Mouse (Mus musculus) CH12.LX (cell line): ENCODE data around the gene Il1rl2. TPM values are rescaled to one million over a fixed set of nuclear protein-coding genes. Genes with fewer than 3 reads are reported as not detected.

Experiments
- DNase-seq: peaks from one replicate; pipeline ENCODE4 v3.0.0-alpha.2; 2013; ENCODE audit errors: extremely low read depth
- H3K27ac ChIP-seq: 2 replicates; pipeline ENCODE4 v1.5.1; 2012; ENCODE audit warnings: low read depth, mild to moderate bottlenecking, control low read depth, moderate library complexity; ENCODE audit not compliant: insufficient read depth
- H3K27me3 ChIP-seq: replicated peaks from 2 replicates; pipeline ENCODE3; 2012; ENCODE audit warnings: inconsistent platforms
- H3K36me3 ChIP-seq, 2 experiments: replicated peaks in 1 of 2; 2 replicates each; pipeline versions ENCODE3 to v1.6.1; 2012; ENCODE audit warnings: inconsistent platforms in 1 of 2, low read length in 1 of 2, mild to moderate bottlenecking in 1 of 2, mixed read lengths in 1 of 2, moderate library complexity in 1 of 2; ENCODE audit not compliant: control insufficient read depth in 1 of 2, insufficient read depth in 1 of 2
- H3K4me1 ChIP-seq, 2 experiments: 2 replicates each; pipeline ENCODE4 v1.6.1; 2012; ENCODE audit warnings: inconsistent platforms in 1 of 2, moderate library complexity in 1 of 2; ENCODE audit not compliant: insufficient read depth in 2 of 2, control insufficient read depth in 1 of 2
- H3K4me2 ChIP-seq: 2 replicates; pipeline ENCODE4 v1.6.1; 2012; ENCODE audit warnings: low read depth, mild to moderate bottlenecking, control low read depth; ENCODE audit not compliant: poor library complexity, insufficient read depth, severe bottlenecking
- H3K4me3 ChIP-seq, 3 experiments: fragments of 150-350 bp in 1 of 3; sonication (generic) in 1 of 3; replicated peaks in 1 of 3; 2 replicates each; pipeline versions ENCODE3 to v1.5.1; 2011 to 2012; ENCODE audit warnings: low read depth in 2 of 3, low read length in 2 of 3, mild to moderate bottlenecking in 2 of 3, moderate library complexity in 2 of 3, control low read depth in 1 of 3, improper control_type of control experiment in 1 of 3, inconsistent platforms in 1 of 3, mixed read lengths in 1 of 3; ENCODE audit not compliant: poor library complexity in 1 of 3
- H3K79me2 ChIP-seq: replicated peaks from 2 replicates; pipeline ENCODE4 v1.6.1; 2012; ENCODE audit warnings: mild to moderate bottlenecking, moderate library complexity; ENCODE audit not compliant: control insufficient read depth, poor library complexity, insufficient read depth, severe bottlenecking; ENCODE audit errors: extremely low read depth
- H3K9ac ChIP-seq: 2 replicates; pipeline ENCODE4 v1.6.1; 2012; ENCODE audit warnings: low read depth, mild to moderate bottlenecking, control low read depth, moderate library complexity; ENCODE audit not compliant: insufficient read depth
- H3K9me3 ChIP-seq: replicated peaks from 2 replicates; pipeline ENCODE3; 2012; ENCODE audit warnings: low read length, inconsistent platforms, mixed read lengths
- CHD1 ChIP-seq: IDR thresholded peaks from 2 replicates; pipeline ENCODE4 v1.6.1; 2012; ENCODE audit warnings: low read depth, low read length, improper control_type of control experiment, inconsistent platforms
- CHD2 ChIP-seq: IDR thresholded peaks from 2 replicates; pipeline ENCODE4 v1.6.1; 2011; ENCODE audit warnings: low read length, improper control_type of control experiment
- E2F4 ChIP-seq: IDR thresholded peaks from 2 replicates; pipeline ENCODE4 v1.6.1; 2011; ENCODE audit warnings: low read depth, low read length, improper control_type of control experiment; ENCODE audit not compliant: insufficient replicate concordance
- GABPA ChIP-seq: IDR thresholded peaks from 2 replicates; pipeline ENCODE4 v1.6.1; 2012; ENCODE audit warnings: low read depth, low read length, improper control_type of control experiment, inconsistent platforms; ENCODE audit not compliant: insufficient replicate concordance
- MAX ChIP-seq: IDR thresholded peaks from 2 replicates; pipeline ENCODE4 v1.6.1; 2011; ENCODE audit warnings: low read length, improper control_type of control experiment
- MYC ChIP-seq: IDR thresholded peaks from 2 replicates; pipeline ENCODE4 v1.6.1; 2011; ENCODE audit warnings: low read depth, mild to moderate bottlenecking, improper control_type of control experiment, low read length
- POLR2AphosphoS2 ChIP-seq: IDR thresholded peaks from 2 replicates; pipeline ENCODE4 v1.6.1; 2011; ENCODE audit warnings: low read depth, low read length, improper control_type of control experiment
- RCOR1 ChIP-seq: conservative IDR thresholded peaks from 2 replicates; pipeline ENCODE4 v1.6.1; 2012; ENCODE audit warnings: low read depth, mild to moderate bottlenecking, inconsistent platforms, low read length, improper control_type of control experiment
- SMC3 ChIP-seq: IDR thresholded peaks from 2 replicates; pipeline ENCODE4 v1.6.1; 2011; ENCODE audit warnings: low read depth, low read length, improper control_type of control experiment
- UBTF ChIP-seq: IDR thresholded peaks from 2 replicates; pipeline ENCODE4 v1.6.1; 2012; ENCODE audit warnings: low read depth, mild to moderate bottlenecking, inconsistent platforms, low read length, improper control_type of control experiment, moderate library complexity
- ZKSCAN1 ChIP-seq: IDR thresholded peaks from 2 replicates; pipeline ENCODE4 v1.6.1; 2012; ENCODE audit warnings: low read depth, inconsistent platforms, low read length, improper control_type of control experiment, borderline replicate concordance
- dilution Hi-C: fragments of 300-500 bp; cut with MboI; formaldehyde crosslinking; loops from 2 replicates; pipeline ENCODE4 v1.14.3; 2020; ENCODE audit warnings: low sequenced_read_pairs; ENCODE audit not compliant: extremely low pct_unique_long_range_greater_than_20kb, extremely low pct_ligation_motif_present
- in situ Hi-C: fragments of 300-500 bp; cut with MboI; formaldehyde crosslinking; loops from 3 replicates; pipeline ENCODE4 v1.14.3; 2019; ENCODE audit warnings: low sequenced_read_pairs, low pct_ligation_motif_present, low pct_unique_long_range_greater_than_20kb, mixed read lengths
- polyA plus RNA-seq: library from polyadenylated mRNA; unstranded; fragments of >175 nt; gene quantifications from 2 replicates; pipeline ENCODE4 v1.2.1, GENCODE M21; 2012; ENCODE audit warnings: low read depth; ENCODE audit not compliant: insufficient read length
- total RNA-seq, 2 experiments: library from RNA; depleted of rRNA; stranded (reverse); fragments of 300-350 nt in 1 of 2; fragments of >200 nt in 1 of 2; gene quantifications; 2 replicates each; pipeline ENCODE4 v1.2.3; 2012 to 2014

Il1rl2 gene
- total and polyA plus RNA-seq, 3 experiments, result not detected

DNA sequence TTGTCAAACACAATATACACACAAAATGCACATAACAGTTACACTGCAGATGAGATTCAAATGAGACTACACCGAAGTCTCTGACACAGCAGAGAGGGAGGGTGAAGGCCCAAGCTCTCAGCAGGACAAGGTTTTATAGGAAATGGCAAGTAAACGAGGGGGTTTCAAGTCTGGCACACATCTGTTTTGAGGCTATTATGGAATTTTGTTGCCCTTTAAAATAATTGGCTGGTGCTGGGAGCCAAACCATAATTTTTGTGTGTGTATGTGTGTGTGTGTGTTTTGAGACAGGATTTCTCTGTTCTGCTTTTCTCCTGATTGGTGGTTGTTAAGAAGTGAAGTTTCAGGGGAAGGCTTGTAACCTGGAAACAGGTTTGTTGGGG is 28.5 kb downstream of the Il1rl2 start:
- H3K9me3 ChIP-seq, result no peaks in the 10 kb centered on the region
- H3K27me3 ChIP-seq, result no peaks in the 10 kb centered on the region
- in situ Hi-C loops, result no loop called here
- no peak overlapping the region for H3K9ac ChIP-seq
- no peak for DNase-seq
- H3K4me1 ChIP-seq, result peaks cover 0 to 34% of the 10 kb centered on the region in 2 experiments; a peak in 2 of 4 replicates
- no peaks in the 10 kb centered on the region for H3K79me2 ChIP-seq
- no peak overlapping the region for H3K4me2 ChIP-seq
- no peak overlapping the region for H3K4me3 ChIP-seq
- TF ChIP-seq GABPA, result no peak
- no peak for TF ChIP-seq SMC3
- no peak for TF ChIP-seq RCOR1
- no peak for TF ChIP-seq MYC
- no peak for TF ChIP-seq CHD2
- no peak for TF ChIP-seq CHD1
- no peak for TF ChIP-seq MAX
- no peak for TF ChIP-seq POLR2AphosphoS2
- no peak for TF ChIP-seq ZKSCAN1
- no peak overlapping the region for H3K27ac ChIP-seq
- H3K36me3 ChIP-seq, result no peaks in the 10 kb centered on the region
- dilution Hi-C loops, result no loop called here

DNA sequence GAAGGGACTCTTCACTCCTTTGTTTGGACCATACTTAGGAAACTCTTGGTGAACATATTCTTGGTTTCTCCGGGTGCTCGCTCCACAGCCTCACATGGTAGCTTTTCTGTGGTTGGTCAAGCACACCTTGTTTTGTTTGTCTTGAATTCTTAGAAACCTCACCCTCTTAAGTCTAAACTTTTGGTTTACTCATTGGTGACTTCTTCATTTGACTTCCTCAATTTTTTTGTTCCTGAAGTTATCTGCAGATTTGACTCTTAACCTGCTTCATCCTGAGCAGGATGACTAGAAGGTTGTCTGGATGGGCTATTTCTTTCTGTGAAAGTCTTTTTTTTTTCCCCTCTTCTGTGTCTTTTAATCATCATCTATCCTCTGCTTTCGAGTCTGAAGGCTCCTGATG is 30.3 kb downstream of the Il1rl2 start:
- Histone ChIP-seq H3K36me3 (no peaks in the 10 kb centered on the region), H3K4me1 (peaks cover 0 to 39% of the 10 kb centered on the region in 2 experiments; a peak in 3 of 4 replicates), H3K79me2 (no peaks in the 10 kb centered on the region), H3K27me3 (no peaks in the 10 kb centered on the region), H3K4me2 (no peak overlapping the region), H3K4me3 (no peak overlapping the region), H3K9ac (no peak overlapping the region), H3K9me3 (no peaks in the 10 kb centered on the region), H3K27ac (no peak overlapping the region)
- TF ChIP-seq E2F4, result no peak
- dilution Hi-C loops (no loop called here), in situ Hi-C loops (no loop called here)
- no peak for DNase-seq

DNA sequence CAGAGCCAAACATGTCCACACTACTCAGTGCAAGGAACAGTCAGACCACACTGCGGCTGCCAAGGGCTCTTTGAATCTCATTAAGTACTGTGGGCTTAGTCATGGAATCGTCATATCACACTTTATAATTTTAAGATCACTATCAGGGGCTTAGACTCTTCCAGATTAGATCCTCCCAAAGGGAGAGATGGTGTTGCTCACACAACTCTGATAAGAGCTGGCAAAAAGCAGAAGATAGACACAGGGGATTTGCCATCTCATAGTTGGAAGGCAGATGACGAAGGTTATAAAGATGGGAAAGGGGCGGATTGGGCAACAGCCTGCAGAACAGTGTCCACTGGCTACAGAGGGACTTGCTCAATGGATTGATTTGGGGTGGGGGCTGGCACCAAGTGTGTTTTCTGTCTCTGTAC is 31.0 kb downstream of the Il1rl2 start:
- no peak overlapping the region for H3K9ac ChIP-seq
- peaks cover 2 to 41% of the 10 kb centered on the region in 2 experiments; a peak in 3 of 4 replicates for H3K4me1 ChIP-seq
- H3K9me3 ChIP-seq, result no peaks in the 10 kb centered on the region
- in situ Hi-C loops (no loop called here), dilution Hi-C loops (no loop called here)
- H3K36me3 ChIP-seq, result no peaks in the 10 kb centered on the region
- TF ChIP-seq E2F4 (no peak), UBTF (no peak)
- H3K27me3 ChIP-seq, result no peaks in the 10 kb centered on the region
- H3K27ac ChIP-seq, result no peak overlapping the region
- no peak for DNase-seq
- H3K79me2 ChIP-seq, result no peaks in the 10 kb centered on the region
- no peak overlapping the region for H3K4me3 ChIP-seq
- no peak overlapping the region; the same call in 1 of the 2 replicates for H3K4me2 ChIP-seq
